Mouse (Mus musculus) liver, embryonic 12.5 days (tissue): ENCODE data around the gene Ttc28. TPM values are rescaled to one million over a fixed set of nuclear protein-coding genes. Genes with fewer than 3 reads are reported as not detected.
"Not testable (repeated sequence)": the region's sequence is repeated elsewhere in the genome, so short reads cannot be mapped to it uniquely, and the experiment has no call there.

Experiments
- ATAC-seq: fragments of 200-750 bp; cut with Nextera tagmentation; 2 replicates; pipeline ENCODE4 v1.8.0; 2017; ENCODE audit warnings: moderate number of reproducible peaks, mild to moderate bottlenecking, moderate library complexity
- H3K27ac ChIP-seq: fragments of 300-500 bp; sonication (generic); 2 replicates; pipeline ENCODE4 v1.5.1; 2016; ENCODE audit warnings: mild to moderate bottlenecking
- H3K27me3 ChIP-seq: fragments of 300-500 bp; sonication (generic); replicated peaks from 2 replicates; pipeline ENCODE4 v1.6.1; 2016; ENCODE audit warnings: mild to moderate bottlenecking, moderate library complexity
- H3K36me3 ChIP-seq: fragments of 300-500 bp; sonication (generic); 2 replicates; pipeline ENCODE4 v1.6.1; 2016; ENCODE audit warnings: mild to moderate bottlenecking, moderate library complexity
- H3K4me1 ChIP-seq: fragments of 300-500 bp; sonication (generic); 2 replicates; pipeline ENCODE4 v1.6.1; 2016
- H3K4me2 ChIP-seq: fragments of 300-500 bp; sonication (generic); 2 replicates; pipeline ENCODE4 v1.6.1; 2016; ENCODE audit warnings: mild to moderate bottlenecking, moderate library complexity
- H3K4me3 ChIP-seq: fragments of 300-500 bp; sonication (generic); 2 replicates; pipeline ENCODE4 v1.5.1; 2016; ENCODE audit warnings: mild to moderate bottlenecking, moderate library complexity
- H3K9ac ChIP-seq: fragments of 300-500 bp; sonication (generic); 2 replicates; pipeline ENCODE4 v1.6.1; 2016; ENCODE audit warnings: mild to moderate bottlenecking, moderate library complexity
- H3K9me3 ChIP-seq: fragments of 300-500 bp; sonication (generic); replicated peaks from 2 replicates; pipeline ENCODE4 v1.6.1; 2016; ENCODE audit warnings: mild to moderate bottlenecking, moderate library complexity
- WGBS: fragments of 180-500 bp; shearing (Covaris S2); methylation state at CpG from one replicate; pipeline ENCODE4 v1.1.7; 2016; ENCODE audit not compliant: insufficient replicate concordance; 5-methylcytosine and 5-hydroxymethylcytosine counted together
- polyA plus RNA-seq: library from polyadenylated mRNA; unstranded; fragments of >200 nt; fragmentation: Nextera tagmentation; extraction: Ambion mirVana; gene quantifications from 2 replicates; pipeline ENCODE4 v1.2.1, GENCODE M21; 2016

Gene Ttc28
- polyA plus RNA-seq, 1 experiment from 2014 or later = 1.8 TPM

- ATAC-seq = 0 out of 2 replicates have a peak, but pooled peaks have one; percentile 31
- WGBS = 47% methylated on average over 9 of the region's 9 CpGs
- no peaks in the 10 kb centered on the region for H3K9me3 ChIP-seq
- H3K27ac ChIP-seq = no peak overlapping the region
- no peak overlapping the region for H3K4me2 ChIP-seq
- no peaks in the 10 kb centered on the region for H3K27me3 ChIP-seq
- no peak overlapping the region for H3K9ac ChIP-seq
- H3K4me1 ChIP-seq = peaks cover 6% of the 10 kb centered on the region; the same call in 1 of the 2 replicates
- H3K36me3 ChIP-seq = no peaks in the 10 kb centered on the region
- no peak overlapping the region for H3K4me3 ChIP-seq
Observed at GRCm38 (mm10) chr5:111254362-111254761, 374.8 kb downstream of the Ttc28 start.

DNA sequence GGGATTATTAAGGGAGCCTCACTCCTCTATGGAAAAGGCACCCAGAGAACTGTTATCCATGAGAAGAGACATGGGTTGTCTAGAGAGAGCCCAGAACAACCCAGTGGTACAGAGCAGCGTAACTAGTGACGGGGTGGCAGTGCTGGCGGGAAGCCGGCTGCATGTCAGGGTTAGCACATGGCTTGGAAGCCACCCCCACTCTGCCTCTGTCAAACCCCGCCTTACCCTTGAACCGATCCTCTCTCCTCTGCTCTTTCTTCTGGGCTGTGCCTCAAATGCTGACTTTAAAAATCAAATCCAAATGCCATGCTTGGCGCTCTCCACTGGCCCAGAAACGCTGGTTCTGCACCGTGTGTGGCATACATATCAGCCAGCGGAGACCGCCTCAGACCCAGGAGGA is 375.2 kb downstream of the Ttc28 start:
- Histone ChIP-seq H3K36me3 (no peaks in the 10 kb centered on the region), H3K9ac (no peak overlapping the region), H3K4me1 (peaks cover 6% of the 10 kb centered on the region; the same call in 1 of the 2 replicates), H3K4me2 (no peak overlapping the region), H3K27ac (no peak overlapping the region), H3K4me3 (no peak overlapping the region), H3K27me3 (no peaks in the 10 kb centered on the region), H3K9me3 (no peaks in the 10 kb centered on the region)
- ATAC-seq = no peak
- 68% methylated on average over 11 of the region's 11 CpGs for WGBS

- H3K36me3 ChIP-seq = no peaks in the 10 kb centered on the region
- WGBS = 67% methylated on average over 7 of the region's 7 CpGs
- no peak overlapping the region for H3K9ac ChIP-seq
- H3K4me2 ChIP-seq = no peak overlapping the region
- H3K4me1 ChIP-seq = peaks cover 6% of the 10 kb centered on the region; the same call in 1 of the 2 replicates
- H3K4me3 ChIP-seq = no peak overlapping the region
- no peaks in the 10 kb centered on the region for H3K27me3 ChIP-seq
- no peak overlapping the region for H3K27ac ChIP-seq
- no peak for ATAC-seq
- no peaks in the 10 kb centered on the region for H3K9me3 ChIP-seq
Observed at GRCm38 (mm10) chr5:111256181-111256580, 376.6 kb downstream of the Ttc28 start.

DNA sequence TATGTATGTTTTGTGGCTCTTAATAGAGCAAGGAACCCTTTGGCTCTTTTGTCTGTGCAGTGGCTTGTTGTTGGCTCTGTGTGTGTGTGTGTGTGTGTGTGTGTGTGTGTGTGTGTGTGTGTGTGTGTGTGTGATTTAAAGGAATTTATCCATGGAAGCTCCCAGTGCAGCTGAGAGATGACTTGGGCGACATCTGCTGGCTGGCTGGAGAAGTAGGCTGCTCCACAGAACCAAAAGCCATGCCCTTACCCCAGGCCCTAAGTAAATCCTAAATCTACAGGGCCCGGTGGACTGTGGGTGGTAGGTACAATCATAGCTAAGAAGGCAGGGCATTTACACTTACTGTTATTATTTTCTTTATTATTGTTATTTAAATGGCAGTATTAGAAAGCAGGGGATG is 377.5 kb downstream of the Ttc28 start:
- H3K9ac ChIP-seq = no peak overlapping the region
- no peaks in the 10 kb centered on the region for H3K36me3 ChIP-seq
- ATAC-seq = no peak
- no peak overlapping the region for H3K4me2 ChIP-seq
- no peaks in the 10 kb centered on the region for H3K9me3 ChIP-seq
- H3K4me3 ChIP-seq = no peak overlapping the region
- H3K27ac ChIP-seq = no peak overlapping the region
- 23% methylated on average over 2 of the region's 2 CpGs for WGBS
- no peaks in the 10 kb centered on the region for H3K27me3 ChIP-seq
- H3K4me1 ChIP-seq = peaks cover 13% of the 10 kb centered on the region

GRCm38 (mm10) chr5:111261162-111261561 is 381.6 kb downstream of the Ttc28 start:
- not testable (repeated sequence) for H3K4me3 ChIP-seq, H3K36me3 ChIP-seq, ATAC-seq, H3K9me3 ChIP-seq, H3K9ac ChIP-seq, H3K4me2 ChIP-seq, H3K27me3 ChIP-seq, H3K27ac ChIP-seq
- peaks cover 22% of the 10 kb centered on the region for H3K4me1 ChIP-seq
- WGBS = 53% methylated on average over 1 of the region's 1 CpGs

DNA sequence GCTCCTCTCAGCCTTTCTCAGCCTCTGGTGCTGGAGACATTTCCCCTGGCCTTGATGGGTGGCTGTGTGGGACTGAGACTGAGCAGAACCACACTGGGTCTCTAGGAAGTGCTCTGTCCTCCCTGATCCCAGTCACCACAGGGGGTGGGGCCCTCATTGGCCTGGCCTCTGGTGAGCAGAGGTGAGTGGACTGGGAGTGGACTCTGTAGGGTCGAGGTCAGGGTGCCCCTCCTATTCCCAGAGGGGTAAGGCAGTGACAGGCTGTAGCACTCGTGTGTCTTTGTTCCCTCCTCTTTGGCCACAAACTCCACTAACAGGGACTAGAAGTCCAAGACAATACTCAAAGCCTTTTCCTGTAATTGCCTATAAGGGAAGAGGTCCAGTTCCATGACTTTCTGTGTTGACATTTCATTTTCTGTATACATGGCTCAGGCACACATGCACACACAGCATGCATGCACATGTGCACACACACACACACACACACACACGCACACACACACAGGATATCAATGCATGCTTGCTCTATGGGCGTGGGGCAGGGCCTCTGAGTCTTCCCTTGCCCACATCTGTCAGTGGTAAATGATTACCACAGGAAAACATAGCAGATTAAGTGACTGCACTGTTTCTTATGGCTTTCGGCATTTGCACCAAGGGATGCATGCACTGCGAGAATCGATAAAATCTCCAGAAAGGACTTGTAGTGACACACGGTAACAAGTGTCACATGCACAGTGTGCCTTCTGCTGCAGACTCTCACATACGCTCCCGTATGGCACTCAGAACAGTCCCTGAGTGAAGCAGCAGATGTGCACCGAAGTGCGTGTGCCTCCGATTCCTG is 382.4 kb downstream of the Ttc28 start:
- H3K9me3 ChIP-seq = no peaks in the 10 kb centered on the region
- peaks cover 7% of the 10 kb centered on the region; the same call in 1 of the 2 replicates for H3K36me3 ChIP-seq
- WGBS = 57% methylated on average over 13 of the region's 13 CpGs
- no peak overlapping the region for H3K4me2 ChIP-seq
- peaks cover 22% of the 10 kb centered on the region for H3K4me1 ChIP-seq
- peak; percentile 48; the same call in 1 of the 2 replicates for ATAC-seq
- peak overlapping the region; percentile 59 for H3K27ac ChIP-seq
- H3K27me3 ChIP-seq = no peaks in the 10 kb centered on the region
- H3K9ac ChIP-seq = no peak overlapping the region
- no peak overlapping the region for H3K4me3 ChIP-seq

- H3K4me2 ChIP-seq = no peak overlapping the region
- 0 out of 2 replicates have a peak, but pooled peaks have one; percentile 26 for ATAC-seq
Observed at GRCm38 (mm10) chr5:111262574-111263239, 383.1 kb downstream of the Ttc28 start.

GRCm38 (mm10) chr5:111263370-111263769 is 383.8 kb downstream of the Ttc28 start:
- no peak overlapping the region for H3K27ac ChIP-seq
- no peak overlapping the region for H3K9ac ChIP-seq
- H3K9me3 ChIP-seq = no peaks in the 10 kb centered on the region
- ATAC-seq = no peak
- H3K4me3 ChIP-seq = no peak overlapping the region
- WGBS = 44% methylated on average over 5 of the region's 5 CpGs
- no peaks in the 10 kb centered on the region for H3K27me3 ChIP-seq
- peaks cover 7% of the 10 kb centered on the region; the same call in 1 of the 2 replicates for H3K36me3 ChIP-seq
- H3K4me2 ChIP-seq = no peak overlapping the region
- peaks cover 22% of the 10 kb centered on the region for H3K4me1 ChIP-seq

More at GRCm38 (mm10) chr5:111262574-111263239, 383.1 kb downstream of the Ttc28 start:
- no peaks in the 10 kb centered on the region for H3K9me3 ChIP-seq
- peak overlapping the region; percentile 59 for H3K27ac ChIP-seq
- no peak overlapping the region for H3K9ac ChIP-seq
- H3K4me3 ChIP-seq = no peak overlapping the region
- peaks cover 7% of the 10 kb centered on the region; the same call in 1 of the 2 replicates for H3K36me3 ChIP-seq
- peaks cover 22% of the 10 kb centered on the region for H3K4me1 ChIP-seq
- WGBS = 26% methylated on average over 11 of the region's 11 CpGs
- no peaks in the 10 kb centered on the region for H3K27me3 ChIP-seq

DNA sequence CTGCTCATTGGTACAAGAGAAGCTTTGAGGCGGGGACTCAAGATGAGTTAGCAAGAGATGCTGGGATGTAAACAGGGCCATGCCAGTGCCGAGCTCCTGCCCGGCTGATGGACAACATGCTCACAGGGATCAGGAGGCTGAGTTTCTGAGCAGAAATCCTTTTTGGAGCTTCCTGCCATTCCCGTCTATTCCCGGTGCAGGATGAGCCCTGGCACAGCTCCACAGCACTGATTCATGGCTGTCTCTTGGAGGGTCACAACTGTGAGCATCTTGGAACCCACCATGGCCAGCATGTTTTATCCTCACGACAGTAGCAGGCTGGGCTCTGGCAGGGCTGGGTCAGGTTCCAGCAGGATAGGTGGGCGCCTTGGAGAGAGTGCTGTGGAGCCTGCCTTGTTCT is 384.9 kb downstream of the Ttc28 start:
- H3K4me2 ChIP-seq = no peak overlapping the region
- no peaks in the 10 kb centered on the region for H3K27me3 ChIP-seq
- no peak for ATAC-seq
- no peaks in the 10 kb centered on the region for H3K9me3 ChIP-seq
- H3K27ac ChIP-seq = no peak overlapping the region
- H3K4me1 ChIP-seq = peaks cover 22% of the 10 kb centered on the region
- WGBS = 63% methylated on average over 7 of the region's 7 CpGs
- H3K9ac ChIP-seq = no peak overlapping the region
- H3K36me3 ChIP-seq = peaks cover 7% of the 10 kb centered on the region; the same call in 1 of the 2 replicates
- no peak overlapping the region for H3K4me3 ChIP-seq

- peaks cover 20% of the 10 kb centered on the region for H3K4me1 ChIP-seq
- no peak for ATAC-seq
- H3K36me3 ChIP-seq = peaks cover 7% of the 10 kb centered on the region; the same call in 1 of the 2 replicates
- WGBS = 71% methylated on average over 5 of the region's 5 CpGs
- no peak overlapping the region for H3K27ac ChIP-seq
- H3K9ac ChIP-seq = no peak overlapping the region
- H3K4me2 ChIP-seq = no peak overlapping the region
- no peaks in the 10 kb centered on the region for H3K9me3 ChIP-seq
- H3K27me3 ChIP-seq = no peaks in the 10 kb centered on the region
- H3K4me3 ChIP-seq = no peak overlapping the region
Observed at GRCm38 (mm10) chr5:111266658-111267057, 387.1 kb downstream of the Ttc28 start.

DNA sequence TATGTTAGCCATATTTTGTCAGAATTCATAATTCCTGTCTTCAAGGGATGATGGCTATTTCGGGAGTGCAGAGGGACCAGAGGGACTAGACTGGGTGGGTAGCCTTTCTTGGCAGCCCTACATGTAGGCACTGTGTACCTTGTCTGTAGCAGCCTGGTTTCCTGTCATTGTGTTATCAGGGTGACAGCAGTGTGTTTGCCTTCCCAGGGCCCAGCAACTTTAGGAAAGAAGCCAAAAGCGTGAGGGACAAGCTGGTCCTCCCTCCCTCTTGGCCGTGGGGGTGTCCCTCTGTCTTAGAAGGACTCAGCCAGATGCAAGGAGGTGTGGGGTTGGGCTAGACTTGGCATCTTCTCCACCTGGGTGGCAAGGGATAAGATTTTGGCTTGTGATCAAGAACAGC is 387.5 kb downstream of the Ttc28 start:
- H3K4me3 ChIP-seq = no peak overlapping the region
- H3K27me3 ChIP-seq = no peaks in the 10 kb centered on the region
- ATAC-seq = no peak
- no peaks in the 10 kb centered on the region for H3K9me3 ChIP-seq
- H3K4me2 ChIP-seq = no peak overlapping the region
- H3K27ac ChIP-seq = no peak overlapping the region
- WGBS = 29% methylated on average over 3 of the region's 3 CpGs
- H3K9ac ChIP-seq = no peak overlapping the region
- H3K36me3 ChIP-seq = peaks cover 7% of the 10 kb centered on the region; the same call in 1 of the 2 replicates
- H3K4me1 ChIP-seq = peaks cover 16% of the 10 kb centered on the region

DNA sequence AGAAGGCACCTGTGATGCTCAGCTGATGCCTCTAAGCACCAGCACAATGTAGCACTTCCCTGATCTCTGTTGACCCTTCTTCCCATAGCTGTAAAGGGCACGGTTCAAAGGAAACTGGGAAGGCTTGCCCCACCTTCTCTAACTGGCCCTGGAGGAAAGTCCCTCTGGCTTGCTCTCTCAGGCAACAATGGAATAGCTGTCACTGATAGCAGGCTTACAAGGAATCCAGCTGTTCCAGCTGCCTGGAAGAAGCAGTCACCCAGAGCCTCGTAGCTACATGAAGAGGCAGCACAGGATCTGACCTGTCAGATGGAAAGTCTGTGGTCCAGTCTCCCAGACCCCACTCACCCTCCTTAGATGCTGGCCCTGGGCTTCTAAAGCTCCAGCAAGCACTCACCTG is 389.2 kb downstream of the Ttc28 start:
- H3K4me1 ChIP-seq = no peaks in the 10 kb centered on the region
- no peaks in the 10 kb centered on the region for H3K9me3 ChIP-seq
- H3K36me3 ChIP-seq = peaks cover 7% of the 10 kb centered on the region; the same call in 1 of the 2 replicates
- H3K27ac ChIP-seq = no peak overlapping the region
- no peak for ATAC-seq
- no peak overlapping the region for H3K9ac ChIP-seq
- WGBS = 50% methylated on average over 2 of the region's 2 CpGs
- no peak overlapping the region for H3K4me2 ChIP-seq
- no peaks in the 10 kb centered on the region for H3K27me3 ChIP-seq
- no peak overlapping the region for H3K4me3 ChIP-seq
